Mouse (Mus musculus): ENCODE data around the gene Ankra2. TPM values are rescaled to one million over a fixed set of nuclear protein-coding genes. Genes with fewer than 3 reads are reported as not detected.

The Ankra2 gene
- polyA plus RNA-seq, 1 experiment from 2014 or later, result 79.0 TPM

- H3K36me3 ChIP-seq (replicated peaks), result peaks cover 10% of the 10 kb centered on the region; the same call in 1 of the 2 replicates
- H3K4me2 ChIP-seq, result peak overlapping the region; percentile 64
- H3K9me3 ChIP-seq, result no peaks in the 10 kb centered on the region
- WGBS, result under 1% methylated on average over 16 of the region's 16 CpGs
- peak overlapping the region; percentile 88 for H3K4me3 ChIP-seq
- peaks cover 23% of the 10 kb centered on the region for H3K4me1 ChIP-seq
- H3K27ac ChIP-seq, result peak overlapping the region; percentile 94
- peak; percentile 61; the same call in 1 of the 2 replicates for ATAC-seq (replicated peaks)
- peak overlapping the region; percentile 87 for H3K9ac ChIP-seq
- no peaks in the 10 kb centered on the region for H3K27me3 ChIP-seq (replicated peaks)
These were observed 649 bp downstream of the Ankra2 start for GRCm38 (mm10) chr13:98263458-98263987.

DNA sequence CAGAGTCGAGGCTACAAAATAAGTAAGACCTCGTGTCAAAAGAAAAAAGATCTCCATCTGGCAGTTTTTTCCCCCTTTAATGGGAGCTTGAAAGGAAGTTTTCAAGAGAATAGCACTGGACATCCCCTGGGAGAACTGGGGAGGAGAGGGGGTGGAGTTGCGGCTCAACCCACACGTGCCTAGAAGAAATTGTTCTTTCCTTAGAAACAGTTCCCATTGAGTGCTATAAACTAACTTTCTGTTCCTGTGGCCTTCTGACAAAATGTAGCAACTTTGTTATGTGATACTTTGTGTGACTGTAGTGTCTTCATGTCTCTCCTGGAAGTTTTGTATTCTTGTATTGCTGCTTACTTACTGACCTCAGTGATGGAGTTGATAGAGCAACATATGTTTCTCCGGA, 1.2 kb downstream of the Ankra2 start:
- 29% methylated on average over 5 of the region's 5 CpGs for WGBS
- peaks cover 13% of the 10 kb centered on the region; the same call in 1 of the 2 replicates for H3K36me3 ChIP-seq (replicated peaks)
- peaks cover 23% of the 10 kb centered on the region for H3K4me1 ChIP-seq
- no peak for ATAC-seq (replicated peaks)
- peak overlapping the region; percentile 88 for H3K4me3 ChIP-seq
- H3K27ac ChIP-seq, result no peak overlapping the region
- H3K9me3 ChIP-seq, result no peaks in the 10 kb centered on the region
- H3K9ac ChIP-seq, result peak overlapping the region; percentile 87
- peak overlapping the region; percentile 64 for H3K4me2 ChIP-seq
- no peaks in the 10 kb centered on the region for H3K27me3 ChIP-seq (replicated peaks)

GRCm38 (mm10) chr13:98274023-98274422, 11.1 kb downstream of the Ankra2 start:
- WGBS, result 92% methylated on average over 9 of the region's 9 CpGs
- no peaks in the 10 kb centered on the region for H3K27me3 ChIP-seq (replicated peaks)
- H3K4me2 ChIP-seq, result no peak overlapping the region
- no peak overlapping the region for H3K27ac ChIP-seq
- no peak overlapping the region for H3K4me3 ChIP-seq
- ATAC-seq (replicated peaks), result no peak
- H3K4me1 ChIP-seq, result no peaks in the 10 kb centered on the region
- no peaks in the 10 kb centered on the region for H3K9me3 ChIP-seq
- H3K36me3 ChIP-seq (replicated peaks), result peaks cover 51% of the 10 kb centered on the region
- H3K9ac ChIP-seq, result no peak overlapping the region

- no peak for ATAC-seq (replicated peaks)
- Histone ChIP-seq H3K4me1 (no peaks in the 10 kb centered on the region), H3K36me3 (replicated peaks) (peaks cover 48% of the 10 kb centered on the region), H3K27ac (no peak overlapping the region), H3K4me2 (no peak overlapping the region), H3K9ac (no peak overlapping the region), H3K4me3 (no peak overlapping the region), H3K9me3 (no peaks in the 10 kb centered on the region), H3K27me3 (replicated peaks) (no peaks in the 10 kb centered on the region)
- 84% methylated on average over 4 of the region's 4 CpGs for WGBS
These were observed 12.8 kb downstream of the Ankra2 start for GRCm38 (mm10) chr13:98275646-98276045.

GRCm38 (mm10) chr13:98276253-98276652, 13.4 kb downstream of the Ankra2 start:
- WGBS, result 90% methylated on average over 7 of the region's 7 CpGs
- Histone ChIP-seq H3K4me3 (no peak overlapping the region), H3K36me3 (replicated peaks) (peaks cover 44% of the 10 kb centered on the region), H3K9me3 (no peaks in the 10 kb centered on the region), H3K27me3 (replicated peaks) (no peaks in the 10 kb centered on the region), H3K9ac (no peak overlapping the region), H3K4me2 (no peak overlapping the region), H3K4me1 (no peaks in the 10 kb centered on the region), H3K27ac (no peak overlapping the region)
- ATAC-seq (replicated peaks), result no peak

DNA sequence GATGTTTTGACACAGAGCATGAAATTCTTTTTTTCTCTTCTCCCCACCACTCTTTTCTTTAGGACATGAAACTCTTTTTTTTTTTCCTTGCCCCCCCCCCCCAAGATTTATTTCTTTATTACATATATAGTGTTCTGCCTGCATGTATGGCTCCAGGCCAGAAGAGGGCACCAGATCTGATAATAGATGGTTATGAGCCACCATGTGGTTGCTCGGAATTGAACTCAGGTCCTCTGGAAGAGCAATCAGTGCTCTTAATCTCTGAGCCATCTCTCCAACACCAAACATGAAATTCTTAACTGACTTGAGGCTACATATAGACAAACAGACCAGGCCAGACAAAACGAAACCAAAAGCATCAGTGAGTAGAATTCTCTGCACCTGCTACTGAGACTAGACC, 14.6 kb downstream of the Ankra2 start:
- no peak for ATAC-seq (replicated peaks)
- Histone ChIP-seq H3K9ac (no peak overlapping the region), H3K27me3 (replicated peaks) (no peaks in the 10 kb centered on the region), H3K4me1 (no peaks in the 10 kb centered on the region), H3K27ac (no peak overlapping the region), H3K36me3 (replicated peaks) (peaks cover 34% of the 10 kb centered on the region), H3K4me2 (no peak overlapping the region), H3K4me3 (no peak overlapping the region), H3K9me3 (no peaks in the 10 kb centered on the region)
- WGBS, result 92% methylated on average over 2 of the region's 2 CpGs

- no peak for ATAC-seq (replicated peaks)
- H3K4me2 ChIP-seq, result no peak within 1 kb of the TSS
- WGBS, result 84% methylated on average over 5 of the region's 5 CpGs
- H3K4me3 ChIP-seq, result no peak within 1 kb of the TSS
- no peaks in the 10 kb centered on the region for H3K4me1 ChIP-seq
- H3K9me3 ChIP-seq, result no peaks in the 10 kb centered on the region
- H3K36me3 ChIP-seq (replicated peaks), result peaks cover 16% of the 10 kb centered on the region; the same call in 1 of the 2 replicates
- H3K27me3 ChIP-seq (replicated peaks), result no peaks in the 10 kb centered on the region
- H3K9ac ChIP-seq, result no peak within 1 kb of the TSS
- H3K27ac ChIP-seq, result no peak within 1 kb of the TSS
These were observed 16.8 kb downstream of the Ankra2 start, which contains the start of gene Gm21976 for GRCm38 (mm10) chr13:98279686-98280085. Gene Gm21976 (plus strand): TSS chr13:98279887.

DNA sequence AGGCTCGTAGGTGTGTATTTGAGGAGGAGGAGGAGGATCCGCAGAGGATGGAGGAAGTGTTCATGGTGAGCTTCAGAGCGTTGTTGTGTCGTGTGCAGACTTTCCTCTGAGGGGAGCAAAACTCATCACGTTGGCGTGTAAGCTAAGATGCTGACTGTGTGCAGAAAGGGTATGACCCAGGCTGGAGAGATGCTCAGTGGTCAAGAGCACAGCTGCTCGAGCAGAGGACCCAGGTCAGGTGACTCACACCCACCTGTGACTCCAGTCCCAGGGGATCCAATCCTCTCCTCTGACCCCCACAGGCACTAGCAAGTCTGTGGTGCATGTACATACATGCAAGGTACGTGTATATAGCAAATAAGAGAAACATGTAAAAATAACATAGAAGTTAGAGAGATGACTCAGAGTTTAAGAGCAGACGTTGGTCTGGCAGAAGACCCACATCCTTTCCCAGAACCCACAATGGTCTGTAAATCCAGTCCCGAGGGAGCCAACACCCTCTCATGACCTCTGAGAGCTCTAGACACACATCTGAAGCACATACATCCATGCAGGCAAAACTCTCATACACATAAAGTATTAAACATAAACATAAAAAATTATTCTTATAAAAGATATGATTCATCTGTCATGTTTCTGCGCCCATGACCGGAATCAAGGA, 18.2 kb downstream of the Ankra2 start:
- Histone ChIP-seq H3K36me3 (replicated peaks) (peaks cover 2% of the 10 kb centered on the region; the same call in 1 of the 2 replicates), H3K9me3 (no peaks in the 10 kb centered on the region), H3K27me3 (replicated peaks) (no peaks in the 10 kb centered on the region), H3K4me3 (no peak overlapping the region), H3K4me1 (no peaks in the 10 kb centered on the region), H3K9ac (no peak overlapping the region), H3K27ac (no peak overlapping the region), H3K4me2 (no peak overlapping the region)
- WGBS, result 80% methylated on average over 12 of the region's 12 CpGs
- no peak for ATAC-seq (replicated peaks)

GRCm38 (mm10) chr13:98290719-98291118, 27.8 kb downstream of the Ankra2 start:
- no peaks in the 10 kb centered on the region for H3K27me3 ChIP-seq (replicated peaks)
- no peaks in the 10 kb centered on the region for H3K4me1 ChIP-seq
- no peak overlapping the region for H3K9ac ChIP-seq
- no peak for ATAC-seq (replicated peaks)
- H3K9me3 ChIP-seq, result no peaks in the 10 kb centered on the region
- no peak overlapping the region for H3K4me2 ChIP-seq
- H3K4me3 ChIP-seq, result no peak overlapping the region
- WGBS, result 40% methylated on average over 2 of the region's 2 CpGs
- no peaks in the 10 kb centered on the region for H3K36me3 ChIP-seq (replicated peaks)
- H3K27ac ChIP-seq, result no peak overlapping the region

DNA sequence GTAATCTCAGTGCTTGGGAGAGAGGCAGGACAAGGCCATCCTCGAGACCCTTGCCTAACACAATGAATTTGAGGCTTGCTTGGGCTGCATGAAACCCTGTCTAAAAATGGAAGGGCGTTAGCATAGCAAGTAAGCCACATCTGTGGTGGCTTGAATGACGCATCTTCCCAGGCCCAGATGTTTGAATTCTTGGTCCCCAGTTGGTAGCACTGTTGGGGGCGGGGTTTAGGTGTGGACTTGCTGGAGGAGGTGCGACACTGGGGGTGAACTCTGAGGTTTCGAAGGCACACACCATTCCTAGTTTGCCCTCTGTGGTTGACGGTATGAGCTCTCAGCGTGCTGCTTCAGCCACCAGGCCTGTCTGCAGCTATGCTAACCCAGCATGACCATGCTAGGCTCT, 28.8 kb downstream of the Ankra2 start:
- Histone ChIP-seq H3K9me3 (no peaks in the 10 kb centered on the region), H3K4me2 (no peak overlapping the region), H3K9ac (no peak overlapping the region), H3K4me3 (no peak overlapping the region), H3K36me3 (replicated peaks) (no peaks in the 10 kb centered on the region), H3K27me3 (replicated peaks) (no peaks in the 10 kb centered on the region), H3K27ac (no peak overlapping the region), H3K4me1 (no peaks in the 10 kb centered on the region)
- no peak for ATAC-seq (replicated peaks)
- 86% methylated on average over 8 of the region's 8 CpGs for WGBS

DNA sequence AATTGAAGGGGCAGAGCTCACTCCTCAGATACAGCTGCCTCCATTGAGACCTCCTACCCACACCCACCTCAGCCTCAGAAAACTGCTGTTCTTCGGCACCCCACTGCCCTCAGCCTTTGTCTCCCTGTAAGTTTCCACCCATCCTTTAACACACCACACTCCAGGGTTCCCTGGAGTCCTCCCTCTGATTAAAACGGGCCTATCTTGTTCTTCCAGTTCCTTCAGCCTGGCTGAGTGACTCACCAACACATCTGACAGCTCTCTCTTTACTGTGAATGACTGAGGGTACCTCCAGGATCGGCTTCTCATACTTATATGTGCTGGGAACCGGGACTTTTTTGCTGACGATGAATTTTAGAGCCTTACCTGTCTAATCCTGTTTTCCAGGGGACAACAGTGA, 33.2 kb downstream of the Ankra2 start:
- Histone ChIP-seq H3K9me3 (no peaks in the 10 kb centered on the region), H3K4me2 (no peak overlapping the region), H3K9ac (no peak overlapping the region), H3K4me1 (no peaks in the 10 kb centered on the region), H3K36me3 (replicated peaks) (no peaks in the 10 kb centered on the region), H3K4me3 (no peak overlapping the region), H3K27me3 (replicated peaks) (no peaks in the 10 kb centered on the region), H3K27ac (no peak overlapping the region)
- WGBS, result 49% methylated on average over 5 of the region's 5 CpGs
- ATAC-seq (replicated peaks), result no peak

GRCm38 (mm10) chr13:98297883-98298482, 35.1 kb downstream of the Ankra2 start:
- 96% methylated on average over 6 of the region's 6 CpGs for WGBS
- no peak overlapping the region for H3K4me2 ChIP-seq
- no peaks in the 10 kb centered on the region for H3K9me3 ChIP-seq
- no peaks in the 10 kb centered on the region for H3K27me3 ChIP-seq (replicated peaks)
- ATAC-seq (replicated peaks), result no peak
- no peak overlapping the region for H3K4me3 ChIP-seq
- H3K4me1 ChIP-seq, result no peaks in the 10 kb centered on the region
- no peak overlapping the region for H3K27ac ChIP-seq
- H3K9ac ChIP-seq, result no peak overlapping the region
- no peaks in the 10 kb centered on the region for H3K36me3 ChIP-seq (replicated peaks)
